Mouse (Mus musculus) forebrain, embryonic 10.5 days (tissue): Measurements from ENCODE around the gene Ric8b. TPM values are rescaled to one million over a fixed set of nuclear protein-coding genes. Genes with fewer than 3 reads are reported as not detected.
A peak's percentile ranks its signal among the peaks of the same experiment; 100 is the strongest.

ENCODE experiments used
- DNase-seq: peaks from one replicate; pipeline ENCODE4 v3.0.0-alpha.2; 2017; ENCODE audit warnings: low spot score; ENCODE audit errors: extremely low spot score
- H3K27ac ChIP-seq: fragments of 300-500 bp; sonication (generic); 2 replicates; pipeline ENCODE4 v1.5.1; 2016; ENCODE audit warnings: mild to moderate bottlenecking
- H3K27me3 ChIP-seq: fragments of 300-500 bp; sonication (generic); 2 replicates; pipeline ENCODE4 v1.6.1; 2016; ENCODE audit warnings: mild to moderate bottlenecking; ENCODE audit not compliant: poor library complexity, severe bottlenecking
- H3K36me3 ChIP-seq: fragments of 300-500 bp; sonication (generic); replicated peaks from 2 replicates; pipeline ENCODE4 v1.6.1; 2016; ENCODE audit warnings: mild to moderate bottlenecking, moderate library complexity
- H3K4me1 ChIP-seq: fragments of 300-500 bp; sonication (generic); 2 replicates; pipeline ENCODE4 v1.6.1; 2016
- H3K4me3 ChIP-seq: fragments of 300-500 bp; sonication (generic); 2 replicates; pipeline ENCODE4 v1.5.1; 2016; ENCODE audit warnings: mild to moderate bottlenecking, moderate library complexity
- H3K9me3 ChIP-seq: fragments of 300-500 bp; sonication (generic); 2 replicates; pipeline ENCODE4 v1.6.1; 2016; ENCODE audit warnings: mild to moderate bottlenecking, moderate library complexity
- WGBS: fragments of 180-500 bp; shearing (Covaris S2); methylation state at CpG from one replicate; pipeline ENCODE4 v1.1.7; 2016; 5-methylcytosine and 5-hydroxymethylcytosine counted together
- polyA plus RNA-seq: library from polyadenylated mRNA; unstranded; fragments of >200 nt; fragmentation: Nextera tagmentation; extraction: Ambion mirVana; gene quantifications from 2 replicates; pipeline ENCODE4 v1.2.1, GENCODE M21; 2016

Gene Ric8b
- polyA plus RNA-seq, 1 experiment from 2014 or later: 25.3 TPM

DNA sequence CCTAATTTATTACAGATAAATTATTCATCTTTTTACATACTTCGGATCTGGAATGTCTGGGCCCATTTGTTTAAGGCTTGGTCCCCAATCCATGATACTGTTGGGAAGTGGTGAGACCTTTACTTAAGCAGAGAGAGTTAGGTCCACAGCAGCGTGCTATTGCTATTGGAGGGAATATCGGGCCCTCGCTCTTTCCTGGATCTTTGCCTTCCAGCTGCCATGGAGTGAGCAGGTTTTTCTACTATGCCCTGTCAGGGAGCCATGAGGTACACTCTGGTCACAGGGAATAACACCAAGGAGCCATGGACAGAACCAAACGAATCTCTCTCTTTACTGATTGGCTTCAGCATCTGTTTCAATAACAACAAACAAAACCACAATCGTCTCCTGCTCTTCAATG is 1.9 kb upstream of the Ric8b start:
- H3K4me1 ChIP-seq: peaks cover 49% of the 10 kb centered on the region
- H3K9me3 ChIP-seq: no peaks in the 10 kb centered on the region
- WGBS: 86% methylated on average over 6 of the region's 6 CpGs
- no peak overlapping the region for H3K4me3 ChIP-seq
- peaks cover 39% of the 10 kb centered on the region for H3K27me3 ChIP-seq
- peak; percentile 5 for DNase-seq
- H3K36me3 ChIP-seq: no peaks in the 10 kb centered on the region; the same call in 1 of the 2 replicates
- no peak overlapping the region for H3K27ac ChIP-seq

DNA sequence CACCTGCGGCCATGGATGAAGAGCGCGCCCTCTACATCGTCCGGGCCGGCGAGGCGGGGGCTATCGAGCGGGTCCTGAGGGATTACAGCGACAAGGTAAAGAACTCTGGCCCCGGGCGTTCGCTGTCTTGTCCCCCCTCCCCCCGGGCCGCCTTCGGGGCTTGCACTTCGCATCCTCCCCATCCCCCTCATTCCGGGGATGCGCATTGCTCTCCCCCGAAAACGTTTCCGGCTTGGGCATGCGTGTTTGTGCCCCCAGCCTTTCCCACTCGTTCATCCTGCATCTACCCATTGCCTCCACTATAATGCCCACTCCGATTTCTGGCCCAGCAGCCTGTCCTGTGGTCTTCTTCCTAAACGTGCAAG is 297 bp downstream of the Ric8b start:
- Histone ChIP-seq H3K27ac (peak overlapping the region; percentile 97), H3K9me3 (no peaks in the 10 kb centered on the region), H3K27me3 (peaks cover 33% of the 10 kb centered on the region), H3K4me1 (peaks cover 31% of the 10 kb centered on the region), H3K4me3 (peak overlapping the region; percentile 84), H3K36me3 (peaks cover 6% of the 10 kb centered on the region; the same call in 1 of the 2 replicates)
- no peak for DNase-seq
- under 1% methylated on average over 26 of the region's 27 CpGs for WGBS

DNA sequence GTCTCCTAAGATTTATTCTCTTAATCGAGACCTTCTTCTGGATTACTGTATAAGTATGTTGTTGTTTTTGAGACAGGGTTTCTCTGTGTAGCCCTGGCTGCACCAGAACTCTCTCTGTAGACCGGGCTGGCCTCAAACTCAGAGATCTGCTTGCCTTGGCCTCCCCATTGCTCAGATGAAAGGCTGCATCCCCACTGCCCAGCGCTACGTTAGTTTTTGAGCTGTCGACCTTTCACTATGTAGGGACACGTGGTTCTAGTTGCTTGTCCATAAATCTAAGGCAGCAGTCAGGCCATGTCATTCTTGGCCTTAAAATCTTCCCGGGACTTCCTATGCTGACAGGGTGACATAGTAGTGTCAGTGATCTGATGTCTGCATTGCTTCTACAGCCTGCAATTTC is 8.9 kb downstream of the Ric8b start:
- WGBS: 87% methylated on average over 7 of the region's 7 CpGs
- H3K4me3 ChIP-seq: no peak overlapping the region
- DNase-seq: no peak
- no peaks in the 10 kb centered on the region for H3K9me3 ChIP-seq
- H3K27me3 ChIP-seq: no peaks in the 10 kb centered on the region
- H3K4me1 ChIP-seq: peaks cover 13% of the 10 kb centered on the region
- peaks cover 42% of the 10 kb centered on the region for H3K36me3 ChIP-seq
- no peak overlapping the region for H3K27ac ChIP-seq

DNA sequence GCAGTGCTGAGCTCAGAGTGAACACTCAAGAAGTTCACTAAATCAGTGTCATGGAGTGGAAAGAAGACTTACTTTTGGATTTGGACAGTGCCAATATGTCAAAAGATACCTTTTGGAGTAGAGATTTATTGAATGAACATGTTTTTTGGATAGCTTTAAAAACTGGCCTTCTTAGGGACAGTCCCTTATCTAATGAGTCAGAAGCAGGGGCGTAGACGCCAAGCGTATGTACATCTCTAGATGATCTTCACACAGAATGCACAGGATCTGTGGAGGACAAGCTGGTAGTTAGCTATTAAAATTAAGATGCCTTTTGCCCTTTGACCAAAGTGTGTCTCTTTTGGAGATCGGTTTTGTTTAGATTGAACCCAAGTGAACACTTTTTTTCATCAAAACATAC is 9.5 kb downstream of the Ric8b start:
- DNase-seq: no peak
- Histone ChIP-seq H3K4me3 (no peak overlapping the region), H3K4me1 (peaks cover 13% of the 10 kb centered on the region), H3K27ac (no peak overlapping the region), H3K36me3 (peaks cover 39% of the 10 kb centered on the region), H3K9me3 (no peaks in the 10 kb centered on the region), H3K27me3 (no peaks in the 10 kb centered on the region)
- WGBS: 97% methylated on average over 4 of the region's 4 CpGs

DNA sequence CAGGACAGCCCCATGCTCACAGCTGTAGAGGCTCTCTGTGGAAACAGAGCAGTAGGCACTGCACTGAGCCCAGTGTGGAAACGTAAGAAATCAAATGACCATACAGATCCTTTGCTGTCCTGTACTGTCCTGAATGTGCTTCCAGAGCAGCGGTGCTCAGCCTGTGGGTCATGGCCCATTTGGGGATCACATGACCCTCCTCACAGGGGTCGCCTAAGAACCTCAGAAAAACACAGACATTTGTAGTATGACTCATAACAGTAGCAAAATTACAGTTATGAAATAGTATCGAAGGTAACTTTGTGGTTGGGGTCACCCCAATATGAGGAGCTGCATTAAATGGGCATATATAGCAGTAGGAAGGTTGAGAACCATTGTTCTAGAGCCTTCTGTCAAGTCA is 11.0 kb downstream of the Ric8b start:
- no peak for DNase-seq
- Histone ChIP-seq H3K4me3 (no peak overlapping the region), H3K27ac (no peak overlapping the region), H3K36me3 (peaks cover 39% of the 10 kb centered on the region), H3K27me3 (no peaks in the 10 kb centered on the region), H3K9me3 (no peaks in the 10 kb centered on the region), H3K4me1 (peaks cover 13% of the 10 kb centered on the region)
- WGBS: 84% methylated on average over 4 of the region's 4 CpGs

DNA sequence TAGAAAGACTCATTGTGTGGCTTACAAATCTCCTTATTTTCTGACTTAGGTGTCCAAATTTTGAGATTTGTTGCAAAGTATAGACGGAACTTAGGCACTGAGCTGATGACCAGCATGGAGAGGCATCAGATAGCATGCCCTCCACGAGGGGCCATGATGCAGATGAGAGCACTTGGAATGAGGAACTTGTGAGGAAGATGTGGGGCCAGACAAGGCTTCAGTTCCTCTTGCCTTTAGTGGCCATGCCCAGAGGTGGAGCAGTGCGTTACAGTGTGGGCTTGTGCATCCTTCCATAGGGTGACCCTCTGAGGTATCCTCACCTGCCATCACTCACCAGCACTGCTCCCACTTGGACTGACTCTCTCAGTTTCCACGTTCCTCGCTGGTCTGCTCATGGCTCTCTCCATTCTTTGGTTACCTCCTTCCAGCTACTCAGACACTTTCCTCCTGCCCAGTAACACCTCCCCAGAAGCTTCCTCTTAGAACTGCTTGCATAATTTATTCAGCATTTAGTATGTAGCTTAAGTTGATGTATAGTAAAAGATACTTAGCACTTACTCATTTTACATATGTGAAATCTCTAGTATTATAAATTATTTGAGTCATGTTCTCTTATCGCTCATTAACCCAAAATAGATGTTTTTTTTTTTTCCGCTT is 18.3 kb downstream of the Ric8b start:
- peaks cover 10% of the 10 kb centered on the region; the same call in 1 of the 2 replicates for H3K4me1 ChIP-seq
- H3K4me3 ChIP-seq: no peak overlapping the region
- H3K36me3 ChIP-seq: peaks cover 11% of the 10 kb centered on the region; the same call in 1 of the 2 replicates
- no peak overlapping the region for H3K27ac ChIP-seq
- H3K9me3 ChIP-seq: no peaks in the 10 kb centered on the region
- no peak for DNase-seq
- 90% methylated on average over 7 of the region's 7 CpGs for WGBS
- H3K27me3 ChIP-seq: no peaks in the 10 kb centered on the region

DNA sequence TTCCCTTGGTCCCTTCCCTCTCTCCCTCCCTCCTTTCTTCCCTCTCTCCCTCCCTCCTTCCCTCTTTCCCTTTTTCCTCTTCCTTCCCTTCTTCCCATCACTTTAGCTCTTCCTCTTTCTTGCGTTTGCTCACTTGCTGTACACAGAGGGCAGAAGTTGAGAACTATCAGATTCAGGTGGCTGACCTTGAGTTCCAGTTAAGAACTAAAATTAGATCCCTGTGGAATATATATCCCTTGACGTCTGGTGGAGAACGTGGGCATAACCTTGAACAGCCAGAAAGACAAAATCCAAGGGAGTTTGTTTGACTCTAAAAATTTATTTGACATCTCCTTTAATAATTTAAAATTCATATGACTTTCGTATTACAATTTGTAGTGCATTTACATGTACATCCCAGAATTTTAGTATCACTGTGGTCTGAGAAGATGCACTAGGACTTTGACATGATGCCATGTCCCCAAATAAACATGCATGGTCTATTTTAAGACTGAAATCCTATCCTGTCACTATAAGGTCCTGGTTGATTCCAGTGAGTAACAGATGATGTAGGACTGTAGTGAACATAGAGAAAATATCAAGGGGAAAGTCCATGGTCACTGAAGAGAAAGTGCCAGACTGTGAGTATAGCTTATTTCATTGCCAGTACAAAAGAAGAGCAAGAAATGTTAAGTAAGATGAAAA is 19.6 kb downstream of the Ric8b start:
- Histone ChIP-seq H3K9me3 (no peaks in the 10 kb centered on the region), H3K27ac (no peak overlapping the region), H3K4me1 (peaks cover 10% of the 10 kb centered on the region; the same call in 1 of the 2 replicates), H3K4me3 (no peak overlapping the region), H3K36me3 (peaks cover 17% of the 10 kb centered on the region), H3K27me3 (no peaks in the 10 kb centered on the region)
- no peak for DNase-seq
- 85% methylated on average over 4 of the region's 4 CpGs for WGBS

DNA sequence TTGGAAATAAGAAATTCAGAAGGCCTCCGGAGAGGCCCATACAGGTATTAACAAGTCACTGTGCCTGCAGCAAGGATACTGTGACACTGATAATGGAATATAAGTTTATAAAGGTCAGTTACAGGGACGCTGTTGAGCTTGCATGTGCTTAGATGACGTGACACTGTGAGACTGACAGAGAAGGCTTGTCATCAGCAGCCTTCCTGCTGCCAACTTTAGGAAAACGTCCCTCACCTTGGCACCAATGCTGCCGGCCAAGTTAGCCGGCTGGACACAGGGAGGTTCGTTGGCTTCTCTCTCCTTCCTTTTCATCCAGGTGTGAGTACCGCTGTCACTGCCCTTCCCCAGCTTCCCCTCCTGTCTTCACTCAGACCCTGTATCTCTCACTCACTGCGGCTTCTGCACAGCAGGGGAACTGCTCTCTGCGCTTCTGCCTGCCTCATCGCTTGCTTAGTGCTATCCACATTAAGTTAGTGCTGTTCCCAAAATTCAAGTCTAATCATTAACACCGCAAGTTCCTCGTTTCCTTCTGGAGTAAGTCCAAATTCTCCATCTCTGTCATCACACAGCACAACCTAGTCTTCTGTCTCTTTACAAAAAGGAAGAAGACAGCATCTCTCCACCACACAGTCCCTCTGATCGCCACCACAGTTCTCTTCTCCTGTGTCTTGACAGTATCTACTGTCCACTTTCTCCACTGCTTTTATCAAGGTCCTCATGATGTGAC is 20.8 kb downstream of the Ric8b start:
- Histone ChIP-seq H3K4me1 (peaks cover 10% of the 10 kb centered on the region; the same call in 1 of the 2 replicates), H3K4me3 (no peak overlapping the region), H3K36me3 (peaks cover 17% of the 10 kb centered on the region), H3K9me3 (no peaks in the 10 kb centered on the region), H3K27me3 (no peaks in the 10 kb centered on the region), H3K27ac (no peak overlapping the region)
- no peak for DNase-seq
- 82% methylated on average over 14 of the region's 14 CpGs for WGBS

DNA sequence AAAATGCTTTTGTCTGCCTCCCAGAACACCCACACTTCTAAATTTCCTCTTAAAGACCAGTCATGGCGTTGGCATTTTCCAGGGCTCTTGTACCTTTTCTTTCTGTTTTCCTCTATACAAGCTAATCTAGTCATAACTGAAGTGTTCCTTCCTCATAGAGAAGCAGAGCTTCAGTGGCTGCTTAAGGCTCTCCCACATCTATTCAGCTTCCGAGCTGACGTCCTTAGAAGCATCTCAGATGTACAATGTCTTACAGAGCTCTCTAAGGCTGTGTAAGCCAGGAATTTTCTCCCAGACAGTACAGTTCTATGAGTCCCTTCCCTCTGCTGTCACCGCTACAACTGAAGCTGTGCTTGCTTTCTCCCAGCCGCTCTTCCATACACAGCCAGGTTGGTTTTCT is 21.5 kb downstream of the Ric8b start:
- no peak for DNase-seq
- Histone ChIP-seq H3K9me3 (no peaks in the 10 kb centered on the region), H3K27me3 (no peaks in the 10 kb centered on the region), H3K27ac (no peak overlapping the region), H3K4me1 (peaks cover 10% of the 10 kb centered on the region; the same call in 1 of the 2 replicates), H3K4me3 (no peak overlapping the region), H3K36me3 (peaks cover 17% of the 10 kb centered on the region)
- 86% methylated on average over 5 of the region's 5 CpGs for WGBS

DNA sequence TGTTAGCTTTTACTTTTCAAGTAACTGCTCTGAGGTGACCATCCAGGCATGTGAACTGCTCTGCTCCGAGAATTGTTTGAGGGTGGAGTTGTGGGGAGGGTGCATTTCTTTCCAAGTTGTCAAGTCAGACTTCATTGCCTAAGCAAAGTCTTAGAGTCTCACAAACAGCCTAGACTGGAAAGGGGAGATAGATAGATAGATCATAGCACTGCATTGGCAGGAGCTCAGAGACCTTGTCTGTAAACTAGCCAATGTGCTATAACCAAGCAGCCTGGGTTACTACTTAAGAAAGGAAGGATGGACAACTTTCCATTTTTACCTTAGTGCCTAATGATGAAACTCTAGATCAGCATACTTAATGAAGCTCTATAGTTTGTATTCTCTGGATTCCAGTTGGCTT is 22.9 kb downstream of the Ric8b start:
- Histone ChIP-seq H3K9me3 (no peaks in the 10 kb centered on the region), H3K4me3 (no peak overlapping the region), H3K27me3 (no peaks in the 10 kb centered on the region), H3K36me3 (peaks cover 21% of the 10 kb centered on the region), H3K4me1 (0 out of 2 replicates have a peak, but pooled peaks cover 3% of the 10 kb centered on the region), H3K27ac (no peak overlapping the region)
- 81% methylated on average over 1 of the region's 1 CpGs for WGBS
- no peak for DNase-seq

DNA sequence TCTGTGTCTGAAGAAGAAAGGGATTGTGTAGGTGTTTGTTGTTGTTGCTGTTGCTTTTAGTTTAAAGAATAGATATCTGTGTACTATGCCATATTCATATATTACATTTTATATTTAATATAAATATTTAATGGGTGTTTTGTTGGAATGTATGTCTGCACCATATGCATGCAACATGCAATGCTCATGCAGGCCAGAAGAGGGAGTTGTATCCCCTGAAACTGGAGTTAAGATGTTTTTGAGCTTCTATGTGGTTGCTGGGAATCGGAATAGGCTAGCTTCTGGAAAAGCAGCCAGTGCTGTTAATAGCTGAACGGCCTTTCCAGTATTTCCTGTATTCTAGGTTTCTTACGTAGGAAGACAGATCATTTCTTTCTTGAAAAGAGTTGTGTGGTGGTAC is 28.3 kb downstream of the Ric8b start:
- WGBS: 96% methylated on average over 3 of the region's 3 CpGs
- Histone ChIP-seq H3K27ac (no peak overlapping the region), H3K36me3 (peaks cover 47% of the 10 kb centered on the region), H3K9me3 (no peaks in the 10 kb centered on the region), H3K4me3 (no peak overlapping the region), H3K4me1 (no peaks in the 10 kb centered on the region), H3K27me3 (no peaks in the 10 kb centered on the region)
- DNase-seq: no peak

DNA sequence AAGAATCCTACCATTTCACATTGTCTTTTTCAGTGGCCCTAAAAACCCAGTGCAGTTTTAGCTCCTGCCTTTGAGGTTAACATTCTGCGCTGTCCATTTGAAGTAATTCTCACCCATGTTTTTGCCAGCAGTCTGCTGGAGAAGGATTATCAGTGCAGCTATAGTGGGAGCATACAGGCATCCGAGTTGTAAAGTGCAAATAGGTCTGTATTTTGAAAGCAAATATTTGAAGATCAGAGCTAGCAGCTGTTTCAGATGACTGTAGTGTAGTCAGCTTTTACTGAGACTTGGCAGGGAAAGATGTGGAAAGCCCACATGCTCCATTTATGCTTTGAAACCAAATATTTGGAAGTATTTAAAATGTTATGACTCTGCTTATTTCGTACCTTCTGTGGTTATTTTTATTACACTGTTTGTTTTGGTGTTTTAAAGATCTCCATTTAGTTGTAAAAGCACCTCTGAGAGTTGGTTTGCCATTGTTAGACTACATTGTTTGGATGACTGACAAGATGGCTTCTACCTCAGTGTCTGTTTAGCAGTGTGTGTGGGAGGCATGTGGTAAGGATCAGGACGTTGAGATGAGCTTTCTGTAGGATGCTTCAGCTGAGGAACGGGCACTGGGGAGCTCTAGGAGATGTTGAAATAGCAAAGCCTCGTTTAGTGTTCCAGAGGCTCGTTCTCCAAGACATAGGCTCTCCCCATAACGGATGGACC is 31.7 kb downstream of the Ric8b start:
- Histone ChIP-seq H3K4me3 (no peak overlapping the region), H3K27ac (no peak overlapping the region), H3K4me1 (no peaks in the 10 kb centered on the region), H3K9me3 (no peaks in the 10 kb centered on the region), H3K36me3 (peaks cover 64% of the 10 kb centered on the region), H3K27me3 (no peaks in the 10 kb centered on the region)
- 90% methylated on average over 8 of the region's 8 CpGs for WGBS
- no peak for DNase-seq
